Mouse (Mus musculus): ENCODE results near the gene Rnf19b. TPM values are rescaled to one million over a fixed set of nuclear protein-coding genes. Genes with fewer than 3 reads are reported as not detected.

Rnf19b gene
- total RNA-seq (2021): 10 to 100 TPM; 54.7 to 59.3 TPM
- long read RNA-seq, experiment 1, transcript Rnf19b-206 (9 exons, 2,532 nt): major isoform, 42 of 68 reads
- long read RNA-seq, experiment 1, transcript Rnf19b-202 (9 exons, 1,992 nt): minor isoform, 9 of 68 reads
- long read RNA-seq, experiment 1, partial matches to known transcripts: 9 of 68 reads
- long read RNA-seq, experiment 1, other reads (novel, unspliced or antisense): 8 of 68 reads
- long read RNA-seq, experiment 2, transcript Rnf19b-206 (9 exons, 2,532 nt): major isoform, 33 of 42 reads
- long read RNA-seq, experiment 2, partial matches to known transcripts: 3 of 42 reads
- long read RNA-seq, experiment 2, other reads (novel, unspliced or antisense): 2 of 42 reads

GRCm38 (mm10) chr4:129058207-129059092 lies at the start of gene Rnf19b:
Gene Rnf19b, plus strand, starts transcription at chr4:129058271.
- DNase-seq (ENCODE audit: low spot score in 2 of 2): peak; percentile 45

GRCm38 (mm10) chr4:129008672-129009071 lies 49.4 kb upstream of the Rnf19b start:
- no peak for DNase-seq (ENCODE audit: low spot score in 2 of 2)

DNA sequence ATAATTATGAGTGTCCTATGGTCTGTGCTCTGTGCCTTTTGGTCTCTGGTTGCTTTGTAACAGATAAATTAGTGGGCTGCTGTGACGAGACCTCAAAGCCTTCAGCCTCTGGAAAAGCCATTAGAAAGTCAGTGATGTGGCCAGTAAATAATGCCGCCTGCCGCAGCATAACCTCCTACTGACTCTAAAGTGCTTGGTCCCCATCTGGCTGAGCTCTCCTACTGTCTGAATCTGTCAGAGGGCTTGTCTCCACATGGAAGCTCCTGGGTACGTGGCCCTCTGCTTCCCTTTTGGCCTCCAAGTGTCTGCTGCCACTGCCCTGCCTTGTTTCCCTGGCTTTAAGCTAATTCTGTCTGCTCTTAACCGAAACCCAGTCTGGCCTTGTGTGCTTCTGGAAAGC lies 48.5 kb upstream of the Rnf19b start:
- no peak for DNase-seq (ENCODE audit: low spot score in 2 of 2)

DNA sequence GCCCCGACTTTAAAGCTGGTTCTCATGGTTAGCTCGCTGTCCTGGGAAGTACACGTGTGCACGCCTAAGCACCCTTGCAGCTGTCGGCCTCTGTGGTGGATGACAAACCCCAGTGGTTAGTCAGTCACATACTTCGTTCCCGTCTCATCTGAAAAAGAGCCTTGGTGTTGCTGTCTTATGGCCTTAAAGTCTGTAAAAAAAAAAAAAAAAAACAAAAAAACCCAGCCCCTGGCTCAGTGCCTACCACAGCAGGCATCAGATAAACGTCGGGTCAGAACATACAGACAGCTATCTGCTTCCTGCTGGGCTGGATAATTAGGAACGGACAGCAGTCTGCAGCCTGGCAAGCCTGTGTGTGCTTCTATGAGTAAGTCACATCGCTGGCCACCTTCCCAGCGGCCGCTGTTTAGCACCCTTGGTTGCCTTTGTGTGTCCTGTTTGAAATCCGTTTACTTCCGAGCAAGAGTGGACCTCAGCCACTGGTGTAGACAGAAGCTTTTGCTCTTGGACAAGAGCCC lies 46.4 kb upstream of the Rnf19b start:
- DNase-seq (ENCODE audit: low spot score in 2 of 2): no peak

- DNase-seq (ENCODE audit: low spot score in 2 of 2): peak; percentile 23 to 29
These were observed 44.8 kb upstream of the Rnf19b start for GRCm38 (mm10) chr4:129013151-129013864.

GRCm38 (mm10) chr4:129016329-129016728 lies 41.7 kb upstream of the Rnf19b start:
- no peak for DNase-seq (ENCODE audit: low spot score in 2 of 2)

GRCm38 (mm10) chr4:129017150-129017549 lies 40.9 kb upstream of the Rnf19b start:
- DNase-seq (ENCODE audit: low spot score in 2 of 2): no peak

- no peak for DNase-seq (ENCODE audit: low spot score in 2 of 2)
These were observed 39.2 kb upstream of the Rnf19b start for GRCm38 (mm10) chr4:129018788-129019435.

- peak; percentile 35 to 58 for DNase-seq (ENCODE audit: low spot score in 2 of 2)
These were observed 38.3 kb upstream of the Rnf19b start for GRCm38 (mm10) chr4:129019788-129020187.

DNA sequence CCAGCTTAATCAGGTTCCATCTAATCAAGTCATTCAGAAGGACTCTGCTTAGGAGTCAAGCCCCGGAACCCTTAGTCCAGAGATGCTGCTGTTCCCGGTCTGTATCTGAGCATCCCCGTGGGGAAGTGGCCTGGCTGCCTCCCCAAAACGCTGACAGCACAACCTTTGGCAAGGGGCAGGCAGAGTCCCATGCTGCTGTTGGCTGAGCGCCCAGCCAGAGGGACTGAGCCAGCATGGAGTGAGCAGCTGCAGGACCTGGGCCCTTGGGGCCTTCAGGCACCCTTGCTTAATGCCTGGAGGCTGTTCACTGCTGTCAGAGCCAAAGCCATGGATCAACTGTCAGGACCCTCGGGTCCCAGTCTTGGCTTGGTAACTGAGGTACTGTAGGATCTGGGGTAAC lies 37.6 kb upstream of the Rnf19b start:
- DNase-seq (ENCODE audit: low spot score in 2 of 2): peak; percentile 54 to 59

- DNase-seq (ENCODE audit: low spot score in 2 of 2): no peak
These were observed 36.6 kb upstream of the Rnf19b start for GRCm38 (mm10) chr4:129021426-129021825.

GRCm38 (mm10) chr4:129021886-129022285 lies 36.2 kb upstream of the Rnf19b start:
- no peak for DNase-seq (ENCODE audit: low spot score in 2 of 2)

DNA sequence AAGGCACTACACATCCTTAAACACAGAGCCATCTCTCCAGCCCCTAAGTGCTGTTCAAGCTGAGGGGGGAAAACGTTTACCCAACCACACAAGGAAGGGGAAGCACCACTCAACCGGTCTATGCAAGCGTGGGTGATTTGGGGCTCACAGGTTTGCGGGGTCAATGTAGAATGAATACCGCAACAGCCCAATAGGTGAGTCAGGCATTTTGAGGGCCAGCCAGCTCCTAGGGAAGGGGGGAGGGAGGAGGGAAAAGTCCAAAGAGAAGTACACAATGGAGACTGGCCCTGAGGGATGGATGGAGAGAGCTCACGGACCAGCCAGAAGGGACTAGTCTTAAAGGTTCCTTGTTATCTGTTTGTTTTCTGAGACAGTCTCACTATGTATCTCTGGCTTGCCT lies 34.2 kb upstream of the Rnf19b start:
- DNase-seq (ENCODE audit: low spot score in 2 of 2): no peak

DNA sequence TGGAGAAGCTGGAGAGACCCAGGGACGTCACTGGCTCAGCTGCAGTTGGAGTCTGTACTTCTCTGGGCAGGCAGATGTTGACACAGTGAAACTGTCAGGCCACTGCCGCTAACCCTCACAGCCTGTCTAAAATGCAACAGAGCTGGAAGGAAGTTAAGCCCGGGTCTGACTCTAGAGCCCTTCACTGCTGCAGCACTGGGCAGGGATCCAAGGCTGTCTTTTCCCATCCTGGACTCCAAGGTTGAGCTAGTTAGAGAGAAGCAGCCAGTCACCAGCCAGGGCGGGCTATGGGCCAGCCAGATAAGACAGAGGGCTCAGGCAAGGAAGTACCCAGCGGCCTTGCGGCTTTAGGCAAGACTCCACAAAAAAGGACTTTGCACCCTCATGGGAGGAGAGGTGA lies 33.3 kb upstream of the Rnf19b start:
- DNase-seq (ENCODE audit: low spot score in 2 of 2): no peak

- no peak for DNase-seq (ENCODE audit: low spot score in 2 of 2)
These were observed 32.4 kb upstream of the Rnf19b start for GRCm38 (mm10) chr4:129025707-129026106.

DNA sequence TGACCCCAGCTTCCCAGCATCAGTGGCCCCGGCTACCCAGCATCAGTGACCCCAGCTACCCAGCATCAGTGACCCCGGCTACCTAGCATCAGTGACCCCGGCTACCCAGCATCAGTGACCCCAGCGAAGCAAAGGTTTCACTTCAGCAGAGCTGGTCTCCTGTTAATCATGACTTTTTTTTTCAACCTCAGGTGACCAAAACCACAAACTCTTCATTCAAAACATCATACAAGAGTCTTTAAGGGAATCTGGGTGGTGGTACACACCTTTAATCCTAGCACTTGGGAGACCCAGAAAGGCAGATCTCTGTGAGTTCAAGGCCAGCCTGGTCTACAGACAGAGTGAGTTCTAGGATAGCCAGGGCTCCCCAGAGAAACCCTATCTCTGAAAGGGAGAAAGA lies 27.3 kb upstream of the Rnf19b start:
- DNase-seq (ENCODE audit: low spot score in 2 of 2): no peak

GRCm38 (mm10) chr4:129031408-129031965 lies 26.6 kb upstream of the Rnf19b start:
- no peak for DNase-seq (ENCODE audit: low spot score in 2 of 2)

GRCm38 (mm10) chr4:129032133-129032962 lies 25.7 kb upstream of the Rnf19b start:
- DNase-seq (ENCODE audit: low spot score in 2 of 2): no peak

Measured in left cerebral cortex, adult 18-20 months (tissue).